Mouse (Mus musculus) erythroblast, embryonic 14.5 days (primary cell): ENCODE results near the gene Tex33.

Experiments
- GATA1 ChIP-seq: IDR thresholded peaks from 2 replicates; pipeline ENCODE4 v1.6.1; 2012; ENCODE audit warnings: low read length, inconsistent platforms, mixed read lengths
- TAL1 ChIP-seq: IDR thresholded peaks from 3 replicates; pipeline ENCODE4 v1.6.1; 2012; ENCODE audit warnings: low read length, inconsistent platforms, mixed read lengths

- TF ChIP-seq GATA1 (no peak), TAL1 (no peak)
Measured at GRCm38 (mm10) chr15:78401345-78401744, 5.6 kb upstream of the Tex33 start.
